Mouse (Mus musculus) liver, embryonic 14.5 days (tissue): ENCODE measurements around the gene Lhfpl2. TPM values are rescaled to one million over a fixed set of nuclear protein-coding genes. Genes with fewer than 3 reads are reported as not detected.
A peak's percentile ranks its signal among the peaks of the same experiment; 100 is the strongest.

Experiments used
- ATAC-seq: fragments of 200-750 bp; cut with Nextera tagmentation; 2 replicates; pipeline ENCODE4 v1.8.0; 2017; ENCODE audit warnings: moderate number of reproducible peaks, mild to moderate bottlenecking, moderate library complexity; ENCODE audit not compliant: insufficient read depth
- DNase-seq, 3 experiments: peaks; one replicate each; pipeline ENCODE4 v3.0.0-alpha.2; 2012 to 2013; ENCODE audit warnings: low read depth in 3 of 3, low spot score in 3 of 3
- H3K27ac ChIP-seq: fragments of 300-500 bp; sonication (generic); 2 replicates; pipeline ENCODE4 v1.5.1; 2014; ENCODE audit warnings: moderate library complexity, mild to moderate bottlenecking, control low read depth, inconsistent platforms
- H3K27me3 ChIP-seq: fragments of 300-500 bp; sonication (generic); 2 replicates; pipeline ENCODE4 v1.6.1; 2014; ENCODE audit warnings: mild to moderate bottlenecking, low read length, moderate library complexity; ENCODE audit not compliant: control insufficient read depth, insufficient read depth
- H3K36me3 ChIP-seq: fragments of 300-500 bp; sonication (generic); replicated peaks from 2 replicates; pipeline ENCODE4 v1.6.1; 2014; ENCODE audit warnings: low read depth; ENCODE audit not compliant: control insufficient read depth, insufficient read depth
- H3K4me1 ChIP-seq, 2 experiments: fragments of 200-500 bp in 1 of 2; fragments of 300-500 bp in 1 of 2; sonication (generic) in 1 of 2; replicated peaks; 2 replicates each; pipeline ENCODE4 v1.6.1; 2012 to 2014; ENCODE audit warnings: antibody characterized with exemption in 1 of 2, inconsistent platforms in 1 of 2, low read length in 1 of 2; ENCODE audit not compliant: control insufficient read depth in 2 of 2, insufficient read depth in 2 of 2
- H3K4me2 ChIP-seq: fragments of 300-500 bp; sonication (generic); 2 replicates; pipeline ENCODE4 v1.6.1; 2014; ENCODE audit warnings: low read depth, mild to moderate bottlenecking, control low read depth, moderate library complexity
- H3K4me3 ChIP-seq, 2 experiments: fragments of 200-500 bp in 1 of 2; fragments of 300-500 bp in 1 of 2; sonication (generic) in 1 of 2; 2 replicates each; pipeline ENCODE4 v1.5.1; 2012 to 2014; ENCODE audit warnings: low read depth in 2 of 2, low read length in 2 of 2, mild to moderate bottlenecking in 2 of 2, control low read depth in 1 of 2, inconsistent platforms in 1 of 2, moderate library complexity in 1 of 2; ENCODE audit not compliant: insufficient read depth in 1 of 2
- H3K9ac ChIP-seq: fragments of 300-500 bp; sonication (generic); replicated peaks from 2 replicates; pipeline ENCODE4 v1.6.1; 2014; ENCODE audit warnings: mild to moderate bottlenecking, control low read depth, moderate library complexity
- H3K9me3 ChIP-seq: fragments of 300-500 bp; sonication (generic); 2 replicates; pipeline ENCODE4 v1.6.1; 2016; ENCODE audit warnings: low read length, mixed read lengths; ENCODE audit not compliant: control insufficient read depth
- CTCF ChIP-seq: IDR thresholded peaks from 2 replicates; pipeline ENCODE4 v1.5.1; 2016; ENCODE audit warnings: antibody characterized with exemption, low read depth, control low read depth
- EP300 ChIP-seq: IDR thresholded peaks from 2 replicates; pipeline ENCODE4 v1.6.1; 2016; ENCODE audit warnings: antibody characterized with exemption, low read depth
- WGBS: fragments of 180-500 bp; shearing (Covaris S2); extraction: QIAGEN DNeasy Blood & Tissue Kit; methylation state at CpG from one replicate; pipeline ENCODE4 v1.1.7; 2014; ENCODE audit not compliant: insufficient replicate concordance; 5-methylcytosine and 5-hydroxymethylcytosine counted together
- polyA plus RNA-seq, 2 experiments: library from polyadenylated mRNA; depleted of rRNA in 1 of 2; stranded (reverse) in 1 of 2; unstranded in 1 of 2; fragments of >200 nt; fragmentation: Nextera tagmentation in 1 of 2; extraction: Ambion mirVana in 1 of 2; gene quantifications; 2 replicates each; pipeline versions ENCODE4 v1.2.1 to v1.2.3; 2012 to 2014

Gene Lhfpl2
- polyA plus RNA-seq, 2 experiments = 2.4 to 3.2 TPM

DNA sequence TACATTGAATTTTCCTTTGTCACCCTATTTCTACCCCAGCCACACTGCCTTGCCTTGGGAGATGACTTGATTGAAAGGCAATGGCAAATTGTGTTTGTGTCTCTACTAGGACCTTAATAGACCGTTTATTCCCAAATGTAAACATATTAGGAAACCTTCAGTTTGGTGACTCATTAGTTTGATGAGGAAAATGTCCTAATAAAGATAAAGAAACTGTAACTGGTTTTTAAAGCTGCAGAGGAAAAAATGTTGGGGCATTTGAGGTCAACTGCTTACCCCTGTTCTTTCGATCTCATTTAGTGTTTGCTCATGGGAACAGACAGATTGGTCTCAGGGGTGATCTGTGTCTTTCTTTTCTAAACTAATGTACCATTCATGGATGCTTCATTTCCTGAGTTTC, 40.1 kb downstream of the Lhfpl2 start:
- TF ChIP-seq CTCF = no peak
- TF ChIP-seq EP300 = no peak
- Histone ChIP-seq H3K27me3 (no peaks in the 10 kb centered on the region), H3K36me3 (no peaks in the 10 kb centered on the region), H3K9ac (no peak overlapping the region), H3K4me1 (peaks cover 0 to 12% of the 10 kb centered on the region in 2 experiments; a peak in 2 of 4 replicates), H3K4me3 (no peak overlapping the region), H3K27ac (no peak overlapping the region), H3K9me3 (no peaks in the 10 kb centered on the region), H3K4me2 (no peak overlapping the region)
- DNase-seq (no peak), ATAC-seq (no peak)
- 49% methylated on average over 2 of the region's 2 CpGs for WGBS

DNA sequence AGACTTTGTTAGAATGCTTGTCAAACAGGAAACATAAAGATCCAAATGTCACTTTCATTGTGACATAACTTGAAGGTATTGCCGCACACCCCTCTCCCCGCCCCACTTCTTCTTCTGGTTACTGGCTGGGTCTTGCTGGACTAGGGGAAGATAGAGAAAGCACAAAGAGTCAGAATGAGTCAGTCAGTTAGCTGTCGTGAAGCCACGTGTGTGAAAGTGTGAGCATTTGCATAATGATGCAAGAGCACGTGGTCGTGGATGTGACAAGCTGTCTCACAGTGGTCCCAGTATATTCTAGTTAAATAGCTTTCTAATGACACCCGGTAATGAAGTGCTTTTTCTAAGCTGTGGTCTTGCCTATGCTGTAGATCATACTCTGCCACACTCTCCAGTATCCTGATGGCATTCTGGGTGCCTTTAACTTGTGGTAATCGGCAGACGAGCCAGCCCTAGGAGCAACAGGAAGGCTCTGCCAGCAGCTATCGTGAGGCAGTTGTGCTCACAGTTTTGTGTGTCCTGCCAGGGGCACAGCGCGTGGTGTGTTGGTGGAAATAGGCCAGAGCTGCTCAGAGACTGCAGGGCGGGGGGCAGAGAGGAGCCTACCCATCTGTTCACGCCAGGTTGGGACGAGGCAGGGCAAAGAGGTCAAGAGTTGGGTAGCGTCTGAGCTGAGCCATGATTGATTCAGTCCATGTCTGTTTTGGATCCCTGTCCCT, 40.9 kb downstream of the Lhfpl2 start:
- TF ChIP-seq EP300 (no peak), CTCF (no peak)
- Histone ChIP-seq H3K27me3 (no peaks in the 10 kb centered on the region), H3K27ac (no peak overlapping the region), H3K36me3 (no peaks in the 10 kb centered on the region), H3K9me3 (no peaks in the 10 kb centered on the region), H3K9ac (no peak overlapping the region), H3K4me1 (peaks cover 0 to 12% of the 10 kb centered on the region in 2 experiments; a peak in 2 of 4 replicates), H3K4me2 (no peak overlapping the region), H3K4me3 (no peak overlapping the region)
- no peak for ATAC-seq
- 41% methylated on average over 16 of the region's 16 CpGs for WGBS
- DNase-seq = peak in 1 of 3 experiments; percentile 45

DNA sequence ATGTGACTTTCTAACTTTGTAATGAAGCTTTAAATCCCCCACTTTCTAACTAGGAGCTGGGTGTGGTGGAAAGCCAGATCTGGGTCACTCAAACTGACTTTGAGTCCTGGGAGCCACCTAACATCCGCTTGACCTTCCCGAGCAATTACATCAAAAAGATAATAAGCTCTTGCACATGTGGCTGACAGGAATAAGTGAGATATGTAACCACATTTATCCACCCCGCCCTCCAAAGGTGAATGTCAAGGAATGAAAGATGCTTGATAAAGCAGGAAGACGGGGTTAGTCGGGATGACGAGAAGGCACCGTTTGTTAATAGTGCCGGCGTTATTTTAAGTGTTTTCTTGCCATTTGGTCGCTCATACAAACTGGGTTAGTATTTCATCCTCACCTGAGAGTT, 41.5 kb downstream of the Lhfpl2 start:
- DNase-seq (no peak), ATAC-seq (no peak)
- Histone ChIP-seq H3K4me2 (no peak overlapping the region), H3K4me3 (no peak overlapping the region), H3K9me3 (no peaks in the 10 kb centered on the region), H3K36me3 (no peaks in the 10 kb centered on the region), H3K27ac (no peak overlapping the region), H3K9ac (no peak overlapping the region), H3K4me1 (peaks cover 0 to 9% of the 10 kb centered on the region in 2 experiments; a peak in 2 of 4 replicates), H3K27me3 (no peaks in the 10 kb centered on the region)
- no peak for TF ChIP-seq CTCF
- no peak for TF ChIP-seq EP300
- 50% methylated on average over 10 of the region's 10 CpGs for WGBS

DNA sequence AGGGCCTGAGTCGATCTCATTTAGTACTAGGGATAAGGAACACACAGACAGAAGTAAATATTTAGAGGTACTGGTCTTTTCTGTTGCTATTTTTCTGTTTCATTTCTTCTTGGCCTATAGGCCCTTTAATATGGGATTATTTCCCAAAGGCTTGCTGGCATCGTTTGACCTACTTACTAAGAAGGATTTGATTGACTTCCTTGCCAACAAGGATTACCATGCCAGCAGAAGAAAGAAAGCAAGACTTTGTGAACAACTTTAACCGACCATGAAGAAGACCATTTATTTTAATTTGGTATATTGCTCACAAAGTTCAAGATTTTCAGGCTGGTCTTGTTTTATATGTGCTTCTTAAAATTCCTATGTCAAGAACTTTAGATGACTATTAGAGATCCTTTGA, 42.8 kb downstream of the Lhfpl2 start:
- Histone ChIP-seq H3K9me3 (no peaks in the 10 kb centered on the region), H3K4me3 (no peak overlapping the region), H3K27ac (no peak overlapping the region), H3K9ac (no peak overlapping the region), H3K4me2 (no peak overlapping the region), H3K36me3 (no peaks in the 10 kb centered on the region), H3K4me1 (peaks cover 0 to 7% of the 10 kb centered on the region in 2 experiments; a peak in 1 of 4 replicates), H3K27me3 (no peaks in the 10 kb centered on the region)
- 70% methylated on average over 3 of the region's 3 CpGs for WGBS
- TF ChIP-seq CTCF (no peak), EP300 (no peak)
- no peak for ATAC-seq
- DNase-seq = no peak

DNA sequence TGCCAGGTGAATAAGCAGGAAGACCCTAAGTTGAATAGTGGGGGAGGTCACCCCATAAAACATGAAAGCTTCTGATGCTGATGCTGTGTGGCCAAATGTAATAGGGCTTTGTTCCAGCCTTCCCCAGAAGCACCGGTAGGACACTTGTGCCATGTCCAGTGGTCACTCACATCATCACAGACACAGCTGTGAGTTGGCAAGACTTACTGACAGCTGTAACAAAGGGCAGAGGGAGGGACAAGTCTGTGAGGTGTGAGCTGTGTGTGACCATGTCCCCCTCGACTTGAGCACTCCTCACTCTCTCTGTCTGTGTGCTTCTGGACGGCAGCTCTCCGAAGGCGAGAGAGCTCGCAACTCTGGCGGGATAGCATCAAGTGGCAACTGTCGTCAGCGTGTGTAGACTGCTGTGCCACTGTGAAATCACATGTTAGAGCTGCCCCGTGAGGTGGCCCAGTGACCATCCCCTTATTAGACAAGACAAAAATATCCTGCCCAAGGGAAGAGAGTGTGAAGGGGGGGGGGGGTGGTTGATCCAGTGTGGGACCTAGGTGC, 43.5 kb downstream of the Lhfpl2 start:
- no peak for TF ChIP-seq EP300
- TF ChIP-seq CTCF = no peak
- DNase-seq (no peak), ATAC-seq (no peak)
- H3K36me3 ChIP-seq = no peaks in the 10 kb centered on the region
- H3K9me3 ChIP-seq = no peaks in the 10 kb centered on the region
- H3K4me3 ChIP-seq = no peak overlapping the region
- H3K27me3 ChIP-seq = no peaks in the 10 kb centered on the region
- 78% methylated on average over 10 of the region's 10 CpGs for WGBS
- no peak overlapping the region for H3K27ac ChIP-seq
- H3K9ac ChIP-seq = no peak overlapping the region
- H3K4me2 ChIP-seq = no peak overlapping the region
- peaks cover 0 to 11% of the 10 kb centered on the region in 2 experiments; a peak in 1 of 4 replicates for H3K4me1 ChIP-seq
